ENCODE assay signal across 7 mouse cellular contexts in the genomic region with DNA sequence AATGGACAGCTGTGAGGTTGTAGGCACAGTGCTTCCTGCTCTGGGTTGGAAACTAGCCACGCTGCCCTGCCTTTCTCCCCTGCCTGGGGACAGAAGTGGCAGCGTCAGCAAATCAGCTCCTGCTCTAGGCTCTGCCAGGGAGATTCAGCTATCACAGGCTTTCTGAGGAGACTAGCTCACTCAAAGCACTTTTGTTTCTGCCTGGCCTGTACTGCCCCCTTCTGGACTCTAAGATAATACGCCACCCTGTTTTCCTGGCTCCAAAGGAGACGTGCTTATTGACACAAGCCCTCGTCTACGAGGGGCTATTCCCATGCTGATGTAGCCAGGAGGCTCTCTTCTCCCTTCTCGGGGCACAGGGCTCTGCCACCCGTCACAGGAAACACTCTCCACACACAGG. TPM values are rescaled to one million over a fixed set of nuclear protein-coding genes. Genes with fewer than 3 reads are reported as not detected.
DNase-seq lines count a peak whose midpoint lies in the region; ATAC-seq and TF ChIP-seq lines count a peak whose summit lies in the region.

No protein-coding gene starts in this region.

- H3K36me3 ChIP-seq in hindbrain, postnatal 0 days (ENCODE audit: insufficient read depth, low read length): peaks cover 25% of the 10 kb centered on the region; the same call in 1 of the 2 replicates

- H3K4me2 ChIP-seq in hindbrain, postnatal 0 days (ENCODE audit: low read depth, low read length): no peak overlapping the region

- H3K27ac ChIP-seq in gastrocnemius, adult 2 months: no peak overlapping the region
- H3K27ac ChIP-seq in hindbrain, postnatal 0 days: no peak overlapping the region

- H3K9me3 ChIP-seq in hindbrain, postnatal 0 days (ENCODE audit: low read length): no peaks in the 10 kb centered on the region

- under 1% methylated on average over 8 of the region's 8 CpGs for WGBS in hindbrain, postnatal 0 days

- no peaks in the 10 kb centered on the region for H3K4me1 ChIP-seq in hindbrain, postnatal 0 days (ENCODE audit: insufficient read depth, low read length)

- ATAC-seq in hindbrain, postnatal 0 days: peak; percentile 79

- no peak overlapping the region for H3K4me3 ChIP-seq in gastrocnemius, adult 2 months
- no peak overlapping the region for H3K4me3 ChIP-seq in hindbrain, postnatal 0 days (ENCODE audit: low read length)

- no peaks in the 10 kb centered on the region for H3K27me3 ChIP-seq in hindbrain, postnatal 0 days (ENCODE audit: insufficient read depth, low read length)

- no peak overlapping the region; the same call in 1 of the 2 replicates for H3K9ac ChIP-seq in hindbrain, postnatal 0 days (replicated peaks; ENCODE audit: low read length)

- TF ChIP-seq CTCF in gastrocnemius, adult 2 months (IDR thresholded peaks at IDR 0.05): peak; percentile 79
- TF ChIP-seq CTCF in hindbrain, postnatal 0 days (IDR thresholded peaks at IDR 0.05; ENCODE audit: low read depth): peak; percentile 91

- intact Hi-C loops in gastrocnemius, adult 2 months (cut with DNase I): loop anchor here (1.0 to 10.0 kb wide), 3 partner anchors 66 to 508 kb away; no protein-coding TSS in a partner anchor

- DNase-seq in WW6 (ENCODE audit: low read depth, low spot score): peak; percentile 53
- DNase-seq in cerebellum, postnatal 10 days: peak; percentile 82 to 90
- peak; percentile 76 for DNase-seq in gastrocnemius, adult 2 months
- DNase-seq in hindbrain, postnatal 0 days (ENCODE audit: low spot score): peak; percentile 93
- DNase-seq in layer of hippocampus, postnatal 36 days: peak; percentile 66 to 72
- DNase-seq in lung, postnatal 14 days: peak; percentile 49
- peak; percentile 92 for DNase-seq in retina, postnatal 1 day

RNA-seq across cellular contexts. Expression of gene Il10, which starts 33.6 kb away (rescaled TPM):
- total RNA-seq in gastrocnemius, adult 2 months (2021): not detected
- total RNA-seq in hindbrain, postnatal 0 days (2014; rRNA removed): not detected in 2 replicates
- polyA plus RNA-seq in hindbrain, postnatal 0 days (2015; fragmentation: Nextera tagmentation; extraction: Ambion mirVana): not detected in 2 replicates
- total RNA-seq in layer of hippocampus, postnatal 36 days (2021): not detected

RNA-seq across cellular contexts. Expression of gene Mapkapk2, which starts 44.4 kb away (rescaled TPM):
- 100 to 1,000 TPM; 203 to 251 TPM for total RNA-seq in gastrocnemius, adult 2 months (2021)
- total RNA-seq in hindbrain, postnatal 0 days (2014; rRNA removed): 71.1 and 74.2 TPM in 2 replicates
- polyA plus RNA-seq in hindbrain, postnatal 0 days (2015; fragmentation: Nextera tagmentation; extraction: Ambion mirVana): 19.7 and 21.2 TPM in 2 replicates
- 10 to 100 TPM; 26.6 to 32.4 TPM for total RNA-seq in layer of hippocampus, postnatal 36 days (2021)
